Mouse (Mus musculus) embryonic facial prominence, embryonic 12.5 days (tissue): ENCODE measurements at regions not wholly inside any gene's neighbourhood (a gene's known extent, or its start where the extent isn't known, plus 50 kb on each side); places are given as distances from the start of the nearest gene placed in this dataset.

Experiments
- ATAC-seq: fragments of 200-750 bp; cut with Nextera tagmentation; 2 replicates; pipeline ENCODE4 v1.8.0; 2017; ENCODE audit not compliant: insufficient number of reproducible peaks, insufficient read depth, low FRiP score, low TSS enrichment
- H3K27ac ChIP-seq: fragments of 300-500 bp; sonication (generic); 2 replicates; pipeline ENCODE4 v1.5.1; 2016; ENCODE audit warnings: mild to moderate bottlenecking
- H3K27me3 ChIP-seq: fragments of 300-500 bp; sonication (generic); 2 replicates; pipeline ENCODE4 v1.6.1; 2016; ENCODE audit warnings: mild to moderate bottlenecking, moderate library complexity
- H3K36me3 ChIP-seq: fragments of 300-500 bp; sonication (generic); 2 replicates; pipeline ENCODE4 v1.6.1; 2016; ENCODE audit warnings: mild to moderate bottlenecking
- H3K4me1 ChIP-seq: fragments of 300-500 bp; sonication (generic); 2 replicates; pipeline ENCODE4 v1.6.1; 2016
- H3K4me2 ChIP-seq: fragments of 300-500 bp; sonication (generic); replicated peaks from 2 replicates; pipeline ENCODE4 v1.6.1; 2016; ENCODE audit warnings: mild to moderate bottlenecking, moderate library complexity
- H3K4me3 ChIP-seq: fragments of 300-500 bp; sonication (generic); 2 replicates; pipeline ENCODE4 v1.5.1; 2016; ENCODE audit warnings: mild to moderate bottlenecking
- H3K9ac ChIP-seq: fragments of 300-500 bp; sonication (generic); 2 replicates; pipeline ENCODE4 v1.6.1; 2016; ENCODE audit warnings: mild to moderate bottlenecking, moderate library complexity
- H3K9me3 ChIP-seq: fragments of 300-500 bp; sonication (generic); 2 replicates; pipeline ENCODE4 v1.6.1; 2016; ENCODE audit warnings: mild to moderate bottlenecking, moderate library complexity
- WGBS: fragments of 180-500 bp; shearing (Covaris S2); methylation state at CpG from one replicate; pipeline ENCODE4 v1.1.7; 2016; 5-methylcytosine and 5-hydroxymethylcytosine counted together

- ATAC-seq: no peak
- no peak overlapping the region for H3K9ac ChIP-seq
- no peaks in the 10 kb centered on the region for H3K36me3 ChIP-seq
- H3K9me3 ChIP-seq: no peaks in the 10 kb centered on the region
- H3K4me2 ChIP-seq: no peak overlapping the region
- no peaks in the 10 kb centered on the region for H3K27me3 ChIP-seq
- H3K4me1 ChIP-seq: no peaks in the 10 kb centered on the region
- no peak overlapping the region for H3K27ac ChIP-seq
- H3K4me3 ChIP-seq: no peak overlapping the region
- WGBS: 38% methylated on average over 3 of the region's 3 CpGs
Measured at GRCm38 (mm10) chr1:185519811-185520210, 65.2 kb downstream of the Slc30a10 start.

GRCm38 (mm10) chr1:185524020-185524419 is 69.4 kb downstream of the Slc30a10 start:
- H3K9ac ChIP-seq: no peak overlapping the region
- no peaks in the 10 kb centered on the region for H3K27me3 ChIP-seq
- H3K9me3 ChIP-seq: no peaks in the 10 kb centered on the region
- no peak overlapping the region for H3K4me3 ChIP-seq
- 29% methylated on average over 10 of the region's 10 CpGs for WGBS
- no peaks in the 10 kb centered on the region for H3K36me3 ChIP-seq
- H3K4me2 ChIP-seq: no peak overlapping the region
- ATAC-seq: no peak
- H3K4me1 ChIP-seq: no peaks in the 10 kb centered on the region
- H3K27ac ChIP-seq: no peak overlapping the region

GRCm38 (mm10) chr1:185533471-185533870 is 78.8 kb downstream of the Slc30a10 start:
- Histone ChIP-seq H3K36me3 (no peaks in the 10 kb centered on the region), H3K4me2 (no peak overlapping the region), H3K9ac (no peak overlapping the region), H3K4me1 (no peaks in the 10 kb centered on the region), H3K9me3 (no peaks in the 10 kb centered on the region), H3K4me3 (no peak overlapping the region), H3K27ac (no peak overlapping the region), H3K27me3 (no peaks in the 10 kb centered on the region)
- 96% methylated on average over 5 of the region's 5 CpGs for WGBS
- ATAC-seq: no peak

GRCm38 (mm10) chr1:185534129-185534528 is 79.5 kb downstream of the Slc30a10 start:
- Histone ChIP-seq H3K9me3 (no peaks in the 10 kb centered on the region), H3K27ac (no peak overlapping the region), H3K4me3 (no peak overlapping the region), H3K27me3 (no peaks in the 10 kb centered on the region), H3K9ac (no peak overlapping the region), H3K4me2 (no peak overlapping the region), H3K36me3 (no peaks in the 10 kb centered on the region), H3K4me1 (no peaks in the 10 kb centered on the region)
- ATAC-seq: no peak
- WGBS: 73% methylated on average over 1 of the region's 1 CpGs

GRCm38 (mm10) chr1:185535321-185535720 is 80.7 kb downstream of the Slc30a10 start:
- no peaks in the 10 kb centered on the region for H3K9me3 ChIP-seq
- WGBS: 87% methylated on average over 6 of the region's 6 CpGs
- H3K36me3 ChIP-seq: no peaks in the 10 kb centered on the region
- no peak overlapping the region for H3K4me3 ChIP-seq
- no peaks in the 10 kb centered on the region for H3K27me3 ChIP-seq
- no peak overlapping the region for H3K9ac ChIP-seq
- no peak overlapping the region for H3K4me2 ChIP-seq
- ATAC-seq: no peak
- H3K4me1 ChIP-seq: no peaks in the 10 kb centered on the region
- peak overlapping the region; percentile 50; the same call in 1 of the 2 replicates for H3K27ac ChIP-seq

GRCm38 (mm10) chr1:185537236-185537635 is 82.6 kb downstream of the Slc30a10 start:
- H3K36me3 ChIP-seq: no peaks in the 10 kb centered on the region
- no peak overlapping the region for H3K4me2 ChIP-seq
- no peaks in the 10 kb centered on the region for H3K4me1 ChIP-seq
- WGBS: 86% methylated on average over 4 of the region's 4 CpGs
- H3K27ac ChIP-seq: no peak overlapping the region
- no peak overlapping the region for H3K4me3 ChIP-seq
- no peaks in the 10 kb centered on the region for H3K27me3 ChIP-seq
- H3K9ac ChIP-seq: no peak overlapping the region
- ATAC-seq: no peak
- H3K9me3 ChIP-seq: no peaks in the 10 kb centered on the region

GRCm38 (mm10) chr1:185539458-185539857 is 84.8 kb downstream of the Slc30a10 start:
- Histone ChIP-seq H3K36me3 (no peaks in the 10 kb centered on the region), H3K9ac (no peak overlapping the region), H3K4me1 (no peaks in the 10 kb centered on the region), H3K9me3 (no peaks in the 10 kb centered on the region), H3K27me3 (no peaks in the 10 kb centered on the region), H3K27ac (no peak overlapping the region), H3K4me2 (no peak overlapping the region), H3K4me3 (no peak overlapping the region)
- 67% methylated on average over 1 of the region's 1 CpGs for WGBS
- ATAC-seq: no peak

- Histone ChIP-seq H3K9me3 (no peaks in the 10 kb centered on the region), H3K9ac (no peak overlapping the region), H3K4me2 (no peak overlapping the region), H3K36me3 (no peaks in the 10 kb centered on the region), H3K4me1 (peaks cover 10% of the 10 kb centered on the region), H3K27ac (0 out of 2 replicates have a peak overlapping the region, but pooled peaks have one; percentile 5), H3K4me3 (no peak overlapping the region), H3K27me3 (no peaks in the 10 kb centered on the region)
- no peak for ATAC-seq
Measured at GRCm38 (mm10) chr1:185546346-185546745, 91.7 kb downstream of the Slc30a10 start.

GRCm38 (mm10) chr1:185572761-185573530 is 118.3 kb downstream of the Slc30a10 start:
- no peak for ATAC-seq
- 46% methylated on average over 9 of the region's 9 CpGs for WGBS
- Histone ChIP-seq H3K4me3 (no peak overlapping the region), H3K4me1 (peaks cover 8% of the 10 kb centered on the region; the same call in 1 of the 2 replicates), H3K9ac (no peak overlapping the region), H3K27ac (no peak overlapping the region), H3K9me3 (no peaks in the 10 kb centered on the region), H3K27me3 (no peaks in the 10 kb centered on the region), H3K36me3 (no peaks in the 10 kb centered on the region), H3K4me2 (no peak overlapping the region)

- no peak for ATAC-seq
- H3K36me3 ChIP-seq: no peaks in the 10 kb centered on the region
- 61% methylated on average over 4 of the region's 4 CpGs for WGBS
Measured at GRCm38 (mm10) chr1:185574978-185575377, 120.3 kb downstream of the Slc30a10 start.

GRCm38 (mm10) chr1:185579824-185580223 is 125.2 kb downstream of the Slc30a10 start:
- 79% methylated on average over 1 of the region's 1 CpGs for WGBS
- no peak for ATAC-seq
- H3K4me1 ChIP-seq: peaks cover 4% of the 10 kb centered on the region; the same call in 1 of the 2 replicates
- H3K9me3 ChIP-seq: 0 out of 2 replicates have a peak, but pooled peaks cover 3% of the 10 kb centered on the region
- H3K9ac ChIP-seq: no peak overlapping the region
- no peaks in the 10 kb centered on the region for H3K36me3 ChIP-seq
- H3K4me3 ChIP-seq: no peak overlapping the region
- H3K27ac ChIP-seq: no peak overlapping the region
- no peak overlapping the region for H3K4me2 ChIP-seq
- no peaks in the 10 kb centered on the region for H3K27me3 ChIP-seq

More at GRCm38 (mm10) chr1:185574978-185575377, 120.3 kb downstream of the Slc30a10 start:
- H3K27me3 ChIP-seq: no peaks in the 10 kb centered on the region
- H3K9me3 ChIP-seq: 0 out of 2 replicates have a peak, but pooled peaks cover 3% of the 10 kb centered on the region
- no peak overlapping the region for H3K9ac ChIP-seq
- no peak overlapping the region for H3K4me2 ChIP-seq
- no peak overlapping the region for H3K4me3 ChIP-seq
- H3K27ac ChIP-seq: no peak overlapping the region
- peaks cover 8% of the 10 kb centered on the region; the same call in 1 of the 2 replicates for H3K4me1 ChIP-seq

- Histone ChIP-seq H3K9ac (no peak overlapping the region), H3K4me2 (no peak overlapping the region), H3K27me3 (no peaks in the 10 kb centered on the region), H3K9me3 (no peaks in the 10 kb centered on the region), H3K27ac (no peak overlapping the region), H3K4me3 (no peak overlapping the region), H3K4me1 (no peaks in the 10 kb centered on the region), H3K36me3 (no peaks in the 10 kb centered on the region)
- 89% methylated on average over 6 of the region's 6 CpGs for WGBS
- ATAC-seq: no peak
Measured at GRCm38 (mm10) chr1:185585191-185585870, 130.7 kb downstream of the Slc30a10 start.
